Mouse (Mus musculus): ENCODE results near the gene Bbs5. TPM values are rescaled to one million over a fixed set of nuclear protein-coding genes. Genes with fewer than 3 reads are reported as not detected.
A peak's percentile ranks its signal among the peaks of the same experiment; 100 is the strongest.

Gene Bbs5
- polyA plus RNA-seq, 1 experiment from 2014 or later: 22.7 TPM

DNA sequence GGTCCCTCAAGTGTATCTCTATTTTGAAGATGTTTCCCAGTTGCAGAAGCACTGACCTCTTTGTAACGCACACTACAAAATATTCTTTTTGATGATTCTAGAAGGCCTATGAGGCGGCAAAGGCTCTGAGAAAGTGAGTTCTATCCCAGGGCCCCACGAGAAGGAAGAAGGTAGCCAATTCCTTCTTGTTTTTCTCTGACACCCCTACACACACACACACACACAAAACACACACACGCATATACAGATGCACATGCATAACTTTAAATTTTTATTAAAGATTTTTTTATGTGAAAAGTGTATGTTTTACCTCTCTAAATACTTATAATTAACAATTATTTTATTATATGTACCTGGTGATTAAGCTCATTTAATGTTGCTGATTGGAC is 66.6 kb downstream of the Bbs5 start:
- ATAC-seq: no peak
- WGBS: 31% methylated on average over 4 of the region's 4 CpGs
- Histone ChIP-seq H3K27ac (ENCODE audit: low read length) (no peak overlapping the region), H3K4me2 (ENCODE audit: low read length) (peak overlapping the region; percentile 51), H3K9ac (replicated peaks; ENCODE audit: low read depth, low read length) (no peak overlapping the region), H3K36me3 (ENCODE audit: control insufficient read depth, insufficient read depth) (no peaks in the 10 kb centered on the region), H3K4me1 (replicated peaks; ENCODE audit: control insufficient read depth, insufficient read depth, low read length) (peaks cover 7% of the 10 kb centered on the region), H3K4me3 (replicated peaks; ENCODE audit: low read length) (peak overlapping the region; percentile 82), H3K9me3 (ENCODE audit: control insufficient read depth, low read length) (no peaks in the 10 kb centered on the region), H3K27me3 (replicated peaks; ENCODE audit: control insufficient read depth, insufficient read depth, low read length) (no peaks in the 10 kb centered on the region)

DNA sequence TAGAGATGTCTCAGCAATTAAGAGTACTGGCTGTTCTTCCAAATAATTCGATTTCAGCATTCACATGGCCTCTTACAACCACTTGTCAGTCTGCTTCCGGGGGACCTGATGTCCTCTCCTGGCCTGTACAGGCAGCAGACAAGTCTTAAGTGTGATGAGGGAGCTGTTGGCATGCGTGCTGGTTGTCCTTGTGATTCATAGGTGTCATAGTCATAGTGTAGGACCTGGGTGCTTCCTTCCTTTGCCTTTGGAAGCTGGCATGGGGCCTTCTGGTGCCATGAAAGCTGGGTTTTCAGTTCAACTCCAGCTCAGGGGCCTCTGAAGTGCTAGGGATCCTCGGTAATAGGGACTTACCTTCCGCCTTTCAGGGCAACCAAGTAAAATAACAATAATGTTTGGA is 67.2 kb downstream of the Bbs5 start:
- H3K9ac ChIP-seq (replicated peaks; ENCODE audit: low read depth, low read length): no peak overlapping the region
- no peak overlapping the region for H3K4me3 ChIP-seq (replicated peaks; ENCODE audit: low read length)
- WGBS: 81% methylated on average over 5 of the region's 5 CpGs
- no peak overlapping the region for H3K27ac ChIP-seq (ENCODE audit: low read length)
- no peaks in the 10 kb centered on the region for H3K27me3 ChIP-seq (replicated peaks; ENCODE audit: control insufficient read depth, insufficient read depth, low read length)
- H3K36me3 ChIP-seq (ENCODE audit: control insufficient read depth, insufficient read depth): no peaks in the 10 kb centered on the region
- no peak for ATAC-seq
- H3K4me2 ChIP-seq (ENCODE audit: low read length): no peak overlapping the region
- H3K9me3 ChIP-seq (ENCODE audit: control insufficient read depth, low read length): no peaks in the 10 kb centered on the region
- peaks cover 7% of the 10 kb centered on the region for H3K4me1 ChIP-seq (replicated peaks; ENCODE audit: control insufficient read depth, insufficient read depth, low read length)

GRCm38 (mm10) chr2:69716483-69716882 is 69.5 kb downstream of the Bbs5 start:
- ATAC-seq: no peak
- H3K4me1 ChIP-seq (replicated peaks; ENCODE audit: control insufficient read depth, insufficient read depth, low read length): peaks cover 7% of the 10 kb centered on the region

More at GRCm38 (mm10) chr2:69716483-69716882, 69.5 kb downstream of the Bbs5 start:
- Histone ChIP-seq H3K4me2 (ENCODE audit: low read length) (no peak overlapping the region), H3K9ac (replicated peaks; ENCODE audit: low read depth, low read length) (no peak overlapping the region), H3K9me3 (ENCODE audit: control insufficient read depth, low read length) (no peaks in the 10 kb centered on the region), H3K4me3 (replicated peaks; ENCODE audit: low read length) (no peak overlapping the region), H3K36me3 (ENCODE audit: control insufficient read depth, insufficient read depth) (no peaks in the 10 kb centered on the region), H3K27ac (ENCODE audit: low read length) (no peak overlapping the region), H3K27me3 (replicated peaks; ENCODE audit: control insufficient read depth, insufficient read depth, low read length) (no peaks in the 10 kb centered on the region)
- WGBS: 76% methylated on average over 3 of the region's 3 CpGs

Other genes with a start within 250 kb of the Bbs5 start
- 0.27 and 0.30 TPM in 2 replicates for gene Lrp2, start 61.1 kb upstream of the Bbs5 start, polyA plus RNA-seq (2015; fragmentation: Nextera tagmentation; extraction: Ambion mirVana)
- 0.12 TPM in 1 of 2 replicates, not detected in the other for gene Klhl41, start 22.9 kb downstream of the Bbs5 start, polyA plus RNA-seq (2015; fragmentation: Nextera tagmentation; extraction: Ambion mirVana)
- gene Fastkd1, start 66.3 kb downstream of the Bbs5 start, polyA plus RNA-seq (2015; fragmentation: Nextera tagmentation; extraction: Ambion mirVana): 16.7 and 18.5 TPM in 2 replicates
- 127 TPM in 2 replicates for gene Ppig, start 75.4 kb downstream of the Bbs5 start, polyA plus RNA-seq (2015; fragmentation: Nextera tagmentation; extraction: Ambion mirVana)
- gene Ccdc173, start 142.4 kb downstream of the Bbs5 start, polyA plus RNA-seq (2015; fragmentation: Nextera tagmentation; extraction: Ambion mirVana): 1.9 and 2.5 TPM in 2 replicates
- gene Phospho2, start 142.5 kb downstream of the Bbs5 start, polyA plus RNA-seq (2015; fragmentation: Nextera tagmentation; extraction: Ambion mirVana): 35.7 and 40.5 TPM in 2 replicates
- 71.7 and 81.2 TPM in 2 replicates for gene Klhl23, start 174.8 kb downstream of the Bbs5 start, polyA plus RNA-seq (2015; fragmentation: Nextera tagmentation; extraction: Ambion mirVana)
- gene Ssb, start 214.4 kb downstream of the Bbs5 start, polyA plus RNA-seq (2015; fragmentation: Nextera tagmentation; extraction: Ambion mirVana): 265 and 292 TPM in 2 replicates
- 25.2 and 27.7 TPM in 2 replicates for gene Mettl5, start 238.4 kb downstream of the Bbs5 start, polyA plus RNA-seq (2015; fragmentation: Nextera tagmentation; extraction: Ambion mirVana)

Measured in forebrain, embryonic 16.5 days (tissue).